Mouse (Mus musculus) bone marrow macrophage, adult 2 months (primary cell): ENCODE data around the gene Klf12.

Source experiments
- CTCF ChIP-seq: IDR thresholded peaks from 2 replicates; pipeline ENCODE4 v1.5.1; 2012; ENCODE audit warnings: low read depth, mild to moderate bottlenecking, low read length, moderate library complexity
- POLR2A ChIP-seq: IDR thresholded peaks from 2 replicates; pipeline ENCODE4 v1.6.1; 2012; ENCODE audit warnings: mild to moderate bottlenecking, low read depth, low read length, borderline replicate concordance

DNA sequence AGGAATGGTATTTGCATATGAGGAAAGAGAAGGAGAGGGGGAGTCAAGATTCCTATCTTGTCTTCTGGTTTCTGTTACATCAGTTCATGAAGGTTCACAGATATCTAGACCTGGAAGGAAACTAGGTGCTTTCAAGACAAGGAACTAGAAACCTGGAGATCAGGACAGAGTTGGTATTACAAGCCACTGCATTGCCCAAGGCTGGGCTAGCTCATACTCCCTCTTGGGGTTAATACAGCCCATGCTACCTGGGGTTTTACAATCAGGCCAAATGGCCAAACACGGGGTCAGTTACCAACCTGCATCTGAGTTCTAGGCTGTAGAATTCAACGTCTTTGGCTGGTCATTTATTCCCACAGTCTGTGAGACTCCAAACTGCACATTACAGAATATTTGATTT is 398.9 kb downstream of the Klf12 start:
- TF ChIP-seq CTCF (no peak), POLR2A (no peak)
